Mouse (Mus musculus): ENCODE measurements around the gene 1700025G04Rik. TPM values are rescaled to one million over a fixed set of nuclear protein-coding genes. Genes with fewer than 3 reads are reported as not detected.

1700025G04Rik gene
- total RNA-seq, 4 experiments from 2014 or later: 60.3 to 79.3 (median 67.0) TPM

GRCm38 (mm10) chr1:151995948-151996697, 93.8 kb downstream of the 1700025G04Rik start:
- no peak for DNase-seq (ENCODE audit: low spot score in 2 of 2)

- DNase-seq (ENCODE audit: low spot score in 2 of 2): no peak
Observed at GRCm38 (mm10) chr1:151994271-151994670, 95.7 kb downstream of the 1700025G04Rik start.

GRCm38 (mm10) chr1:151991505-151991904, 98.4 kb downstream of the 1700025G04Rik start:
- no peak for DNase-seq (ENCODE audit: low spot score in 2 of 2)

GRCm38 (mm10) chr1:151990615-151991014, 99.3 kb downstream of the 1700025G04Rik start:
- DNase-seq (ENCODE audit: low spot score in 2 of 2): no peak

GRCm38 (mm10) chr1:151988713-151989112, 101.2 kb downstream of the 1700025G04Rik start:
- no peak for DNase-seq (ENCODE audit: low spot score in 2 of 2)

DNA sequence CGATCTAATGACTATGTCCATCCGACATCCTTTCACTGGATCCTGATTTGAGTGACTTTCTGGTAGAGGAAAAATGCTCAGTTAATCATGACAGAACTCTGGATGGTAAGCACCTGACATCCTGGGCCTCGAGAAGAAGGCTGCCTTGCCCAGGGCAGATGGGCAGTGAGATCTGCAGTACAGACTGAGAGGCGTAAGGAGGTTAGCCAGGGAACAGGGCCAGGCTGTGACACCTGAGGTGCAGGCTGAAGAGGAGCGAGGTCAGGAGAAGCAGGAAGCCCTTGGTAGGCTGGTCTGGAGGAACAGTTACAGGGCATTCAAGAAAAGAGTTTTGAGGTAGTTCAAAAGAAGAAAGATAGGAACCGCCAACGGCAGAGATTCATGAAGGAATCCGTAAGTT, 101.9 kb downstream of the 1700025G04Rik start:
- DNase-seq (ENCODE audit: low spot score in 2 of 2): no peak

DNA sequence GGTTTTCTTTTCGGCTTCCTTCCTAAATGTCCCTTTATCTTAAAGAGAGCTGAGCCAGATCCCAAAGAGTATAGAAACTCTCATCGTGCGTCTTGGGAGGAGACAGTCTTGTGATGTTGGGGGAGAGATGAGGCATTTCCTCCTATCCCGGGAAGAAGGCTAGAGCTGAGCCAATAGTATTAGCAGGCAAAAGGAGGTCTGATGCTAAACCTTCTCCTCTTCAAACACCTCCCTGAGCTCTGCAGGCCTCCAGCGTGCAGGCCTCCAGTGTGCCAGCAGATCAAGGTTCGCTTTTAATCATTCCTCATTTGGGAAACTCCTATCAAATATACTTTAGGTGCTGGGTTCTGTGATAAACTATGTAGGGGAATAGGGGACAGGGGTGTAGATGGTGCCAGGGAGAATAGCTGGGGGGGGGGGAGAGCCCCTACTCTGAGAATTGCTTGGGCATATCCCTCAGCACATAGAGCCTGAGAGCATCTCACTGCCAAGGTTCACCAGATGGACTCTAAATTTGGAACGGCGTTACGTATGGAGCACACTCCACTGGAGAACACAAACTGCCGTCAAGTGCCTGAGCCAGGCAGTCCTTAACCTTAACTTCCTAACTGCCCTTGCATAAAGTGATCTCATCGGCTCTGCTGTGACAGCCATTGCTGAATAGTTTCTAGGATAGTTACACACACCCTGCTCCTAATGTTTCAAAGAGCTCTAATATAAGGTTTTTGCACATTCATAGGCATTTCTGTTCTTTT, 103.7 kb downstream of the 1700025G04Rik start:
- DNase-seq (ENCODE audit: low spot score in 2 of 2): no peak

DNA sequence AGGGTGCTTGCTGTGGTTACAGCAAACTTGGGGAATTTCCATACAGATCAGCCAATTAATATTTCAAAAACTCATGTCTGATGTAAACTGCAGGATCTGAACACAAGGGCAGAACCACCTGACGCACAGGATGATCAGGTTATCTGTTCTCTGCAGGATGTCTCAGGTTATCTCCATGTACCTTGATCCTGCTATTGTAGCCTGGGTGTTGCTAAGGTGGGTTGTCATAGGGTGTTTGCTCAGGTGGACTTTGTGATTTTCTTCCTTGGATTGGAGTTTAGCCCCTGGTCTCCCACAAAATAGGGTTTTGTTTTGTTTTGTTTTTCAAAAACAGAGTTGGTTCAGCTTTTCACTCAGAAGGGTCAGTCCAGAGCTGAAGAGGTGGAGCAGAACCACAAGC, 104.9 kb downstream of the 1700025G04Rik start:
- no peak for DNase-seq (ENCODE audit: low spot score in 2 of 2)

- no peak for DNase-seq (ENCODE audit: low spot score in 2 of 2)
Observed at GRCm38 (mm10) chr1:151983991-151984390, 105.9 kb downstream of the 1700025G04Rik start.

GRCm38 (mm10) chr1:151980498-151980897, 109.4 kb downstream of the 1700025G04Rik start:
- DNase-seq (ENCODE audit: low spot score in 2 of 2): no peak

- DNase-seq (ENCODE audit: low spot score in 2 of 2): no peak
Observed at GRCm38 (mm10) chr1:151979803-151980456, 110.0 kb downstream of the 1700025G04Rik start.

DNA sequence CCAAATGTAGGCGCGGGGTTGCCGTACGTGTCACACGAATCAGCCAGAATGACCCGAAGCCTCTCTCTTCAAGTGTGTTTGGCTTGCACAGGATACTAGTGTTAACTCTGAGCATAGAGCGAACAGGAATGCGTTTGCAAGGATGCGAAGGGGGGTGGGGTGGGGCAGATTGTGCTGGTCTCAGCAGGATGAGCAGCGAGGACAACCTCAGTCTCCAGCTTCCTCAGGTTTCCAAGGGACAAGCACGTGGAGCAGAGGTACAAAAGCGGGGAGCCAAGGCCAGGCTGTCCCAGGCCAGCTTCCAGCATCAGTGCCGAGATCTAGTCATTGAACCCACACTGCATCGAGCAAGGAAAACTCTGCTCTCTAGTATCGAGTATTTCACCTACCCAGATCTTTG, 111.2 kb downstream of the 1700025G04Rik start:
- no peak for DNase-seq (ENCODE audit: low spot score in 2 of 2)

DNA sequence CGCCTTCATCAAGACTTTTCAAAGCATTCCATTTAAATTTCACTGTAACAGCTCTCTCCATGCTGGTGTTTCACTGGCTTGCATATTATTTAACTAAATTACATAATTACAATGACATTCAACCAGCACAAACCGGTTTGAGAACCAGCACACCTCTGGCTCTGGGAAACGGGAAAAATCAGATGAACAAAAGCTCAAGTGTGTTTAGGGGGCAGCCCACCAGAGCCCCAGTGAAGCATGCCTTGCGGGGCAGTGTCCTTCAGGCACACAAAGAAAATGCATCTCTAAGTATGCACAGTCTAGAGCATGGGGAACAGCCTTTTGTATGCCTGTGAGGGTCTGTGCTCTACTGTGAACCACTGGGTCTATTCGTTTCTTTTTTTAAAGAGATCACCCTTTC, 112.3 kb downstream of the 1700025G04Rik start:
- no peak for DNase-seq (ENCODE audit: low spot score in 2 of 2)

GRCm38 (mm10) chr1:151976850-151977249, 113.1 kb downstream of the 1700025G04Rik start:
- DNase-seq (ENCODE audit: low spot score in 2 of 2): no peak

DNA sequence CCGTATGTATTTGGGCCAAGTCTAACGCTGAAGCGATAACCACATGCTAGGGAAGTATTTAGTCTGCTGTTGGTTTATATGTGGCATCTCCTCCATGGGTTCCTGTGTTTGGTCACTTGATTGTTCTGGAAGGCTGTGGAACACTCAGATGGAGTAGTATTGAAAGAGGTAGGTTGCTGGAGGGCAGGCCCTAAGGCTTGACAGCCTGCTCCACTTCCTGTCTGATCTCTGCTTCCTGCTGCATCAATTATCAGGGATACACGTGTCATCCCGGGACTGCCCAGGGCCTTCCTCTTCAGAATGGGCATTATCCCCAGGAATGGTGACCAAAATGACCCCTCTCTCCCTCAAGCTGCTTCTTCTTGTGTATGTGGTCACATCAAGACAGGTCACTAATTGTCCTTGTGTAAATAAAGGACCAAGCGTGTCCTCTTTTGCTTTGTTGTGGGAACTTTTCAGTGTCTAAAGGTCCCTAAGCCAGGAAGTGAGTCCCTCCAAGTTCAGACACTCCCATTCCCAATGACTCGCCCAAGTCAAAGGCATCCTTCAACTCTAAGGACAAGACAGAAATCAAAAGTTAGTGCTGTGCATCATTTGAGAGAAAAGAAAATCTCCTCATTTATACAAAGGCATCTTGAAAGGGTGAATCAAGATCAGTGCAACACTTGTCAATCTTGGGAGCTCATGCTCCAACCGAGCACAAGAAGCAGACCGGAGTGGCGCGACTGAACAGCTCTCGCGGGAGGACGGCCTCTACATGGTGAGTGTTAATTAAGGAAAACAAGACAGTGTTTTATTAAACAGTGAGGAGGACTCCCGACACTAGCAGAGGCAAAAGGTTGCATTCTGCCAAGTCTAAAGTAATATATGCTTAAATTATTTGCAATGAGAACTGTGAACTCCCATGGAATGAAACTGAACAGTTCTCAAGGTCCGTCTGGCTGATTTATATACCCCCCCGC, 114.2 kb downstream of the 1700025G04Rik start:
- no peak for DNase-seq (ENCODE audit: low spot score in 2 of 2)

DNA sequence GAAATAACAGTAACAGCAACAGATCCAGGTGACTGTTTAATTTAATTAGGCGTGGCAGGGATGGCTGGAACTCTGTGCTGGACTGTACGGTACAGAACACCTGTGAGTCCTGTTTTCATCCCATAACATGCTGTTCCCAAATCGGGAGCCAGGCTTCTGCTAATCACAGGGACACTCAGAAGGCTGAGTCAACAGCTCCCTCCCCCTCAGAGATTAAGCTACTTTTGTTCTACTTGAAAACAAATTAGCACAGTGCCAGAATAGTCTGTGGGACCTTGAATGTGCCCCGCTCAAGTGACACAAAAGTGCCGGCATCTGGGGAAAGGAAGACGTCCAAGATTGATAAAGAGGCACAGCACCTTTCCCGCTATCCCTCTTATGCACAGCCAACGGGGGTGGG, 115.0 kb downstream of the 1700025G04Rik start:
- no peak for DNase-seq (ENCODE audit: low spot score in 2 of 2)

- no peak for DNase-seq (ENCODE audit: low spot score in 2 of 2)
Observed at GRCm38 (mm10) chr1:151974424-151974823, 115.5 kb downstream of the 1700025G04Rik start.

DNA sequence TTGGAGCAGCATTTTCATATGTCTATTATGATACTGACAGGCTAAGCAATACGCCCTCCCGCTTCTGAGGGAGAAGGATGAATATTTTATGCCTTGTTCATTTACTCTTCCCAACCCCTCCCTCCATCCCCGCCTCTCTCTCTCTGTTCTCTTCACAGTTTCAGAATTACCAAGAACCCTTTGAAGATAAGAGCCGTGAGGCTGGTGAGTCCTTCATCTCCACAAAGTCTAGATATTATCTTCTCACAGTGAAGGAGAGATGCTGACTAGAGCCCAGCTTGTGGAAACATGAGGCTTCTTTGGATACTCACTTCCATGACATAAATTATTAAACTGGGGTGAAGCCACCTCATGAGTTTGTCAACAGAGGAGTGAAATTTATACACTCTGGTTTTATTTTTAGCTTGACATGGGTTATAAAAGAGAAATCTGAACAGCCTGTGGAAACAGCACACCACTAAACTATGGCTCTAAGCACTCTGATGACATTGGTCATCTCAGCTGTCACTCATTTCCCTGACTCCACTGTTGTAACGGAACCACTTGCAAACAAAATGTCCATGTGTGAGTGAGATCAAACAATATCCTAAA, 116.7 kb downstream of the 1700025G04Rik start:
- DNase-seq (ENCODE audit: low spot score in 2 of 2): no peak

DNA sequence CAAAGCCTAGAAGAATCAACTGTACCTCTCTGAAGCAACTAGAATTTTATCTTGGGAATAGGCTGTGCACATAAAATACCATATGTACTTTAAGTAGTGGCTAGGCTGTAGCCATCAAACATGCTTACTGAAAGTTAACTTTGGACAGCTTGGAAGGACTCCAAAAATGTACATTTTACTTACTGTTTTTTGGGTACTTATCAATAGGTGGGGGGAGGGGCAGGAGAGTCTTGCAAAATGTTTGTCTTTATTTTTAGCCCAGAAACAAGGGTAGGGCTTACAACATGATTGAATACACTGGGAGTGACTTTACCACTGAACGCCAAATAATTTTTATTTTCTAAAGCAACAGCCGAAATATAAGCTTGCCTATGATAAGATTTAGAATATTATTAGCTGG, 118.3 kb downstream of the 1700025G04Rik start:
- DNase-seq (ENCODE audit: low spot score in 2 of 2): no peak

DNA sequence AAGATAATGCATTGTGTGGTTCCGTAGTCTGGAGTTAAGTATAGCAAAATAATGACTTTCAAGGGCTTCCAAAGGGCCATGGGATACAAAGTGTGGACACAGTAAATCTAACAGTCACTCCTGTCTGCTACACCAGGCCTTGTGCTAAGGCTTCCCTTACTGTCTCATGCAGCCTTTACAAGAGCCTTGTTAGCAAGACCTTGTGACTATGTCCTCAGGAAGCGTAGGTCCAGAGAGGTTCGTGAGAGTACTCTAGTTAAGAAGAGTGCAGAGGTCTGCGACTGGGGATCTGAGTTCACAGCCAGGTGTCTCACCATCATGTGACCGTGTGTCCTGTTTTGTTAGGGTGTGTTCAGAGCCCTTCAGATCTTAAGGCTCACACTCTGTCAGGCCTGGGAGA, 121.8 kb downstream of the 1700025G04Rik start:
- DNase-seq (ENCODE audit: low spot score in 2 of 2): no peak

DNA sequence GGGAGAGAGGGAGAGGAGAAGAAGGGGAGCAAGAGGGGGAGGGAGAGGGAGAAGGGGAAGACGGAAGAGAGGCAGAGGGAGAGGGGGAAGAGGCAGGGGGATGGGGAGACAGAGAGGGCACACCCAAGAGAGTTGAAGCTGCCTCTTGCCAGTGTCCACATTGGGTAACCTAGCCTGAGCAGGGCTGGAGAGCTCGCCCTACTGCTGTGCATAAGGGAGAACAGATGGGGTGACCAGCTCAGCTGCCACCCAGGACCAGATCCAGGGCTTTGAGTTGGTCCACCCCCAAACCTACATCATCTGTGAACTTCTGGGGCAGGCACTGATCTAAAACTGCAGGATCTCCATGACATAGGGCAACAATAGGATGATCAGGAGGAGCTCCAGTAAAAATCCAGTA, 125.1 kb downstream of the 1700025G04Rik start:
- DNase-seq (ENCODE audit: low spot score in 2 of 2): no peak

All from layer of hippocampus, adult 8-10 months (tissue).